Mouse (Mus musculus): ENCODE results near the gene Sapcd2. TPM values are rescaled to one million over a fixed set of nuclear protein-coding genes. Genes with fewer than 3 reads are reported as not detected.

The Sapcd2 gene
- polyA plus RNA-seq, 1 experiment from 2014 or later: 43.2 TPM

DNA sequence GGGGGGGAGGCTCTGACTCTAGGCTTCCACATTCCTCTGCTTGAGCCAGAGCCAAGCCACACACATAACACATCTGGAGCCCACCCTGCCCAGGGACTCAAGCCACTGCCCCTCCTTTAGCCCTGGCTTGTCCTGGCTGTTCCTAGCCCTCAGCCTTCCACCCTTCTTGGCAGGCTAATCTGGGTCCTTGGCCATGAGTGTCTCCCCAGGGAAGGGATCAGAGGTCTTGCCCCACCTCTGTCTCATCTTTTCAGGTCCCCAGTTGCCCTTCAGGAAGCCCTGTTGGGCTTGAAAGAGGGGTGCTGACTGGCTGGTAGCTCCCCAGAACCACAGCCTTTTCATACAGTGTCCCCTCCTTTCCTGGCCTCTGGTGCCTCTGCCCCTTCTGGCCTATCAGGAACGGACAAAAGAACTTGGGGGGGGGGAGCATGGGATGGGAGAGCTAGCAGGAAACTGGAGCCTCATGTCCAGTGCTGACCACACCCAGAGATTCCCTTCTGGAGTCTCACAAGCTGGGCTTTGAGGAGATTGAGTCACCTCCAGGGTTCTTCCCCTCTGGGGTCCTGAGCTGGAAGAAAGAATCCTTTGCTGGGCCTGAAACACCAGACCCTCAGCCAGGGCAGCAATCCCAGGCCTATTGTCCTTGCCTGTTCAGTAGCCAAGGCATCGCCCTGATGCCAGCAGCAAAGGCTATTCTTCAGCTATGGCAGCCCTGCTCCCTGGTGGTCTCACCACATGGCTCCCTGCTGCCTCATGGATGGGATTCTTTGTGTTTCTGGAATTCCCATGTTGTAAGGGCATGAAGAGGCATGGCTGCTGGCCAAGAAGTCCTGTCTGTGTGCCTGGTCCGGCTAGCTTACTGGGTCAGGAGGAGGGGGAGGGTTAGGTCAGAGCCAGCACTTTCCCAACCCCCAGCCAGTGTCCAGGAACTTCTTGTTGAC, 22.4 kb downstream of the Sapcd2 start:
- peaks cover 12% of the 10 kb centered on the region for H3K4me1 ChIP-seq (replicated peaks; ENCODE audit: control insufficient read depth, insufficient read depth, low read length)
- WGBS: 45% methylated on average over 3 of the region's 3 CpGs
- no peak overlapping the region for H3K9ac ChIP-seq (ENCODE audit: low read length)
- no peak overlapping the region for H3K4me2 ChIP-seq (ENCODE audit: low read length)
- H3K36me3 ChIP-seq (ENCODE audit: control insufficient read depth, insufficient read depth, low read length): no peaks in the 10 kb centered on the region
- no peak overlapping the region for H3K4me3 ChIP-seq (ENCODE audit: low read depth, low read length)
- H3K9me3 ChIP-seq (ENCODE audit: control insufficient read depth, low read length): no peaks in the 10 kb centered on the region
- no peak overlapping the region; the same call in 1 of the 2 replicates for H3K27ac ChIP-seq (ENCODE audit: low read depth)
- no peak for DNase-seq (ENCODE audit: low spot score)
- 0 out of 2 replicates have a peak, but pooled peaks have one; percentile 5 for ATAC-seq (replicated peaks; ENCODE audit: low FRiP score, low TSS enrichment, low read depth)
- peaks cover 50% of the 10 kb centered on the region for H3K27me3 ChIP-seq (replicated peaks; ENCODE audit: control insufficient read depth, insufficient read depth, low read length)

DNA sequence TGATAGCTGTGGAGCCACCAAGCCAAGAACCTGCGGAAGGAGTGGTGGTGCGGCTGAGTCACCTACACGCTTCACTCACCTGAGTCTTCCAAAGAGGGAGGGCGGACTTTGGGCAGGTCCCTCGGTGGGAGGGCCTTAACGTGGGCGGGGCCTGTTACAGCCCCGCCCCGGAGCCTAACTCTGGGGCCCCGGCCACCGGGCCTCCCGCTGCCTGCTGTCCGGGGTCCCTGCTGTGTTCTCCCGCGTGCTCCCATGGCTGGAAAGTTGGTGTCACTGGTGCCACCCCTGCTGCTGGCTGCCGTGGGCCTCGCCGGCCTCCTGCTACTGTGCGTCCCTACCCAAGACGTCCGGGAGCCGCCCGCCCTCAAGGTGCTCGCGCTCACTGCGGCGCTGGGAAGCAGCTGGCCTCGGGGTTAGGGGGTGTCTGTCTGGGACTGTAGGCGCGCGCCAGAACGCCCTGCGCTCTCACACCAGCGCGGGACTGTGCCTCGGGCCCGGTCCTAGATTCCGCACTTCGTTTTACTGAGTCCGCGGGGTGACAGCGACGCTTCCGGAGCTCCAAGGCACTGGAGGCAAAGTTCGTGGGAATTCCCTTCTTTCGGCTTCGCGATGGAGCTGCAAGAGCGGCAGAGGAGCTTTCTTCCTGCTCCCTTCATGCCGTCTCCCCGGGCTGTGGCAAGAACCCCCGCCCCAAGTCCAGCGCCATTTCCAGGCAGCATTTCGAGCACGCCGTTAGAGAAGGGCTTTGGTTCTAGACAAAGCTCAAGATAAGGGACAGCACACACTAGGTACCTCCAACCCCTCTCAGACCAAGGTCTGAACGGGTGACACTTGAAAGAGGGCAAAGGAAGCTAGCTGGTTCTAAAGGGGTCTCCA, 23.8 kb downstream of the Sapcd2 start, which contains the start of gene Entpd2:
Entpd2 (plus strand) TSS at position 154 of the 876 bp plus-strand sequence.
- no peaks in the 10 kb centered on the region for H3K9me3 ChIP-seq (ENCODE audit: control insufficient read depth, low read length)
- peaks cover 12% of the 10 kb centered on the region for H3K4me1 ChIP-seq (replicated peaks; ENCODE audit: control insufficient read depth, insufficient read depth, low read length)
- H3K9ac ChIP-seq (ENCODE audit: low read length): peak within 1 kb of the TSS; percentile 37
- peaks cover 63% of the 10 kb centered on the region for H3K27me3 ChIP-seq (replicated peaks; ENCODE audit: control insufficient read depth, insufficient read depth, low read length)
- DNase-seq (ENCODE audit: low spot score) (peak; percentile 83), ATAC-seq (replicated peaks; ENCODE audit: low FRiP score, low TSS enrichment, low read depth) (peak; percentile 74)
- H3K27ac ChIP-seq (ENCODE audit: low read depth): no peak within 1 kb of the TSS
- 2% methylated on average over 57 of the region's 57 CpGs for WGBS
- H3K4me3 ChIP-seq (ENCODE audit: low read depth, low read length): peak within 1 kb of the TSS; percentile 41
- peak within 1 kb of the TSS; percentile 77 for H3K4me2 ChIP-seq (ENCODE audit: low read length)
- H3K36me3 ChIP-seq (ENCODE audit: control insufficient read depth, insufficient read depth, low read length): no peaks in the 10 kb centered on the region

DNA sequence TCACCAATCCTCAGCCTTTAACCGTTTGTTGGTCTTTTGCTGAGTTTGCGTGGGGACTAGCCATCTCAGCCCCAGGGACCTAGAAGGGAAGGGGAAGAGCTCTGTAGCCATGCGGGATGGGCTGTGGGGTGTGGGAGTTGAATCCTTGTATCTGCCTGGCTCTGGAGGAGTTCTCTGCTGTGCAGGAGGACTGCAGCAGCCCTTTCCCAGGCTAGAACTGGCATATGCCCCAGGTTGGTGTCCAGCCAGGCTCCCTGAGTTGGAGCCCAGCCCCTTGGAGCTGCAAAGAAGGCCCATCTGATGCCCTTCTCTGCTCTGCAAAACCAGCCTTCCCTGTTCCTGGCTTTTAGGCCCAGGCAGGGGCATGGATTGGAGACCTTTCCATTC, 24.5 kb downstream of the Sapcd2 start:
- Histone ChIP-seq H3K4me3 (ENCODE audit: low read depth, low read length) (peak overlapping the region; percentile 41; the same call in 1 of the 2 replicates), H3K9ac (ENCODE audit: low read length) (no peak overlapping the region), H3K27ac (ENCODE audit: low read depth) (no peak overlapping the region), H3K9me3 (ENCODE audit: control insufficient read depth, low read length) (no peaks in the 10 kb centered on the region), H3K4me2 (ENCODE audit: low read length) (peak overlapping the region; percentile 77), H3K27me3 (replicated peaks; ENCODE audit: control insufficient read depth, insufficient read depth, low read length) (peaks cover 69% of the 10 kb centered on the region), H3K4me1 (replicated peaks; ENCODE audit: control insufficient read depth, insufficient read depth, low read length) (peaks cover 12% of the 10 kb centered on the region), H3K36me3 (ENCODE audit: control insufficient read depth, insufficient read depth, low read length) (no peaks in the 10 kb centered on the region)
- 33% methylated on average over 3 of the region's 3 CpGs for WGBS
- no peak for DNase-seq (ENCODE audit: low spot score)
- no peak for ATAC-seq (replicated peaks; ENCODE audit: low FRiP score, low TSS enrichment, low read depth)

DNA sequence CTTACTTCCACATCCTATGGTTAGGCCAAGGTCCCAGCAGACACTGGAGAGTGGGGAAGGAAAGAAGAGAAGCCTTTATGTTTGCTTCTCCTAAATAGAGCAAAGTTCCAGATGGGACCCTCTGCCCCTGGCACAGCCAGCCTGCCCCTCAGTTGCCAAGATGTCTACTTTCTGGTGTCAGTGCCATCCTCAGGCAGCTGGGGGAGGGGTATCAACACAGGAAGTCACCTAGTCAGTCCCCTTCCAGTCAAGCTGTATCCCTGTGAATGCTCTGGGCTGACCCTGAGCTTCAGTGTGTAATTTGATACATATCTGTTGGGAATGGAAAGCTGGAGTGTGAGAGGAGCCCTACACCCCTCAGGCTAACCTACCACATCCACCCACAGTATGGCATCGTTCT, 24.9 kb downstream of the Sapcd2 start:
- H3K27ac ChIP-seq (ENCODE audit: low read depth): no peak overlapping the region
- WGBS: 43% methylated on average over 1 of the region's 1 CpGs
- peaks cover 73% of the 10 kb centered on the region for H3K27me3 ChIP-seq (replicated peaks; ENCODE audit: control insufficient read depth, insufficient read depth, low read length)
- DNase-seq (ENCODE audit: low spot score) (no peak), ATAC-seq (replicated peaks; ENCODE audit: low FRiP score, low TSS enrichment, low read depth) (no peak)
- H3K4me3 ChIP-seq (ENCODE audit: low read depth, low read length): no peak overlapping the region
- no peak overlapping the region for H3K9ac ChIP-seq (ENCODE audit: low read length)
- H3K36me3 ChIP-seq (ENCODE audit: control insufficient read depth, insufficient read depth, low read length): no peaks in the 10 kb centered on the region
- H3K9me3 ChIP-seq (ENCODE audit: control insufficient read depth, low read length): no peaks in the 10 kb centered on the region
- no peak overlapping the region for H3K4me2 ChIP-seq (ENCODE audit: low read length)
- peaks cover 12% of the 10 kb centered on the region for H3K4me1 ChIP-seq (replicated peaks; ENCODE audit: control insufficient read depth, insufficient read depth, low read length)

DNA sequence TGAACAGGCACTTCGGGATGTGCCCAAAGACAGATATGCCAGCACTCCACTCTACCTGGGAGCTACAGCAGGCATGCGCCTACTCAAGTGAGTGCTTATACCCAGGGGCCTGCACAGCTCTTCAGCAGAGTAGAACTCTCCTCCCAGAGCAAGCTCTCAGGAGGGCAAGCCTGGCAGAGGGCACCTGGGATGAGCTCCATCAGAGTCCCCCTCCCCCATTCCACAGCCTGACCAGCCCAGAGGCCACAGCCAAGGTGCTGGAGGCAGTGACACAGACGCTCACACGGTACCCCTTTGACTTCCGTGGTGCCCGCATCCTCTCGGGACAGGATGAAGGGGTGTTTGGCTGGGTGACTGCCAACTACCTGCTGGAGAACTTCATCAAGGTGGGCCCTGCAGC, 25.9 kb downstream of the Sapcd2 start:
- peaks cover 12% of the 10 kb centered on the region for H3K4me1 ChIP-seq (replicated peaks; ENCODE audit: control insufficient read depth, insufficient read depth, low read length)
- no peak for DNase-seq (ENCODE audit: low spot score)
- H3K4me3 ChIP-seq (ENCODE audit: low read depth, low read length): no peak overlapping the region
- no peak for ATAC-seq (replicated peaks; ENCODE audit: low FRiP score, low TSS enrichment, low read depth)
- H3K4me2 ChIP-seq (ENCODE audit: low read length): no peak overlapping the region
- H3K27ac ChIP-seq (ENCODE audit: low read depth): no peak overlapping the region
- no peaks in the 10 kb centered on the region for H3K36me3 ChIP-seq (ENCODE audit: control insufficient read depth, insufficient read depth, low read length)
- H3K9ac ChIP-seq (ENCODE audit: low read length): no peak overlapping the region
- no peaks in the 10 kb centered on the region for H3K9me3 ChIP-seq (ENCODE audit: control insufficient read depth, low read length)
- WGBS: 92% methylated on average over 7 of the region's 7 CpGs
- peaks cover 84% of the 10 kb centered on the region for H3K27me3 ChIP-seq (replicated peaks; ENCODE audit: control insufficient read depth, insufficient read depth, low read length)

DNA sequence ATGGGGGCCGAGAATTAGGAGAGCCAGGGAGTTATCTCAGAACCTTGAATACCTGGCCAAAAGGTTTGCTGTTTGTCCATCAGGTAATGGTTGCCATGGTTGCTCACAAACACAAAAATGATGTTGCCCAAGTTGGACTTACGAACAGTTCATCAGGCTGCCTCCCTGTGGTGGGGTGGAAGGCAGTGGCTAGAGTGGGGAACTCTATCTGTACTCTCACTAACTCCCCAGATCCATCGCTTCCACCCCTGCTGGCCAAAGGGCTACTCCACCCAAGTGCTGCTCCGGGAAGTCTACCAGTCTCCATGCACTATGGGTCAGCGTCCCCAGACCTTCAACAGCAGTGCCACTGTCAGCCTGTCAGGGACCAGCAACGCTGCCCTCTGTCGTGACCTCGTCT, 26.9 kb downstream of the Sapcd2 start, which contains the start of gene Npdc1:
Npdc1 (plus strand) TSS at position 301 of the 400 bp plus-strand sequence.
- peaks cover 12% of the 10 kb centered on the region for H3K4me1 ChIP-seq (replicated peaks; ENCODE audit: control insufficient read depth, insufficient read depth, low read length)
- H3K27me3 ChIP-seq (replicated peaks; ENCODE audit: control insufficient read depth, insufficient read depth, low read length): peaks cover 93% of the 10 kb centered on the region

DNA sequence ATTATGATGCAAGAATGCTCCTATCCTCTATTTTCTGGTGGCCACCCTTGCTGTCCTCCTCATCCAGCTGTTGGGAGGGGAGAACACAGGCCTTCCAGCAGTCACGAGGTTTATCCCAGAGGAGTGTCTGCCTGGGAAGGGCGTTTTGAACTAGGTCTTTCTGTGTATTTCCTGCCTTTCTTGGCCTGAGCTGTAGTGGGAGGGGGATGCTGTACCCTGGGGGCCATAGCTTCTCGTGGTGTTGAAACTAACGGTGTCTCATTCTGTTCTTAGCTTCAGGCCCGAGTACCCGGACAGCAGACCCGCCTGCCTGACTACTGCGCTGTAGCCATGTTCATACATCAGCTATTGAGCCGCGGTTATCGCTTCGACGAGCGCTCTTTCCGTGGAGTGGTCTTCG, 28.2 kb downstream of the Sapcd2 start:
- H3K4me1 ChIP-seq (replicated peaks; ENCODE audit: control insufficient read depth, insufficient read depth, low read length): peaks cover 7% of the 10 kb centered on the region
- ATAC-seq (replicated peaks; ENCODE audit: low FRiP score, low TSS enrichment, low read depth): no peak
- H3K4me3 ChIP-seq (ENCODE audit: low read depth, low read length): no peak overlapping the region
- peaks cover 92% of the 10 kb centered on the region for H3K27me3 ChIP-seq (replicated peaks; ENCODE audit: control insufficient read depth, insufficient read depth, low read length)
- no peaks in the 10 kb centered on the region for H3K9me3 ChIP-seq (ENCODE audit: control insufficient read depth, low read length)
- no peaks in the 10 kb centered on the region for H3K36me3 ChIP-seq (ENCODE audit: control insufficient read depth, insufficient read depth, low read length)
- no peak overlapping the region for H3K9ac ChIP-seq (ENCODE audit: low read length)
- WGBS: 22% methylated on average over 16 of the region's 16 CpGs
- H3K4me2 ChIP-seq (ENCODE audit: low read length): peak overlapping the region; percentile 26; the same call in 1 of the 2 replicates
- no peak overlapping the region for H3K27ac ChIP-seq (ENCODE audit: low read depth)
- DNase-seq (ENCODE audit: low spot score): no peak

More for the DNA sequence above, 26.9 kb downstream of the Sapcd2 start, which contains the start of gene Npdc1:
- no peak for DNase-seq (ENCODE audit: low spot score)
- WGBS: 65% methylated on average over 8 of the region's 8 CpGs
- Histone ChIP-seq H3K9me3 (ENCODE audit: control insufficient read depth, low read length) (no peaks in the 10 kb centered on the region), H3K27ac (ENCODE audit: low read depth) (no peak within 1 kb of the TSS), H3K9ac (ENCODE audit: low read length) (no peak within 1 kb of the TSS), H3K36me3 (ENCODE audit: control insufficient read depth, insufficient read depth, low read length) (no peaks in the 10 kb centered on the region), H3K4me2 (ENCODE audit: low read length) (no peak within 1 kb of the TSS), H3K4me3 (ENCODE audit: low read depth, low read length) (no peak within 1 kb of the TSS)
- no peak for ATAC-seq (replicated peaks; ENCODE audit: low FRiP score, low TSS enrichment, low read depth)

DNA sequence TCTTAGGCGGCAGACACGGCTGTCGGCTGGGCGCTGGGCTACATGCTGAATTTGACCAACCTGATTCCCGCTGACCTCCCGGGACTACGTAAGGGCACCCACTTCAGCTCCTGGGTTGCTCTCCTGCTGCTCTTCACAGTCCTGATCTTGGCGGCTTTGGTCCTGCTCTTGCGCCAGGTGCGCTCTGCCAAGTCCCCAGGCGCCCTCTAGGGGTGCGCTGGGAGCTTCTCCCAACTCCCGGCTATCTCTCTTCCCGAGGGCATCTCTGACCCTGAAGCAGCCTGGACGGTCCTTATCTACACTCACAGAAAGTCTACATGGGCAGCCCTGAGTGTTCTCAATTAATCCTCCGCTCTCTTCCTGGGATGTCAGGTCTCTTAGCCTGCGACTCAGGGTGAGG, 28.6 kb downstream of the Sapcd2 start:
- 3% methylated on average over 17 of the region's 17 CpGs for WGBS
- peak overlapping the region; percentile 26; the same call in 1 of the 2 replicates for H3K4me2 ChIP-seq (ENCODE audit: low read length)
- no peak overlapping the region for H3K9ac ChIP-seq (ENCODE audit: low read length)
- no peak overlapping the region for H3K27ac ChIP-seq (ENCODE audit: low read depth)
- H3K4me3 ChIP-seq (ENCODE audit: low read depth, low read length): no peak overlapping the region
- H3K27me3 ChIP-seq (replicated peaks; ENCODE audit: control insufficient read depth, insufficient read depth, low read length): peaks cover 87% of the 10 kb centered on the region
- no peaks in the 10 kb centered on the region for H3K36me3 ChIP-seq (ENCODE audit: control insufficient read depth, insufficient read depth, low read length)
- peaks cover 2% of the 10 kb centered on the region for H3K4me1 ChIP-seq (replicated peaks; ENCODE audit: control insufficient read depth, insufficient read depth, low read length)
- no peaks in the 10 kb centered on the region for H3K9me3 ChIP-seq (ENCODE audit: control insufficient read depth, low read length)
- DNase-seq (ENCODE audit: low spot score) (peak; percentile 64), ATAC-seq (replicated peaks; ENCODE audit: low FRiP score, low TSS enrichment, low read depth) (no peak)

Measured in intestine, embryonic 14.5 days (tissue).